Mouse (Mus musculus) lung, embryonic 15.5 days (tissue): ENCODE results near the gene Fbxw9. TPM values are rescaled to one million over a fixed set of nuclear protein-coding genes. Genes with fewer than 3 reads are reported as not detected.

ENCODE experiments used
- ATAC-seq: fragments of 200-750 bp; cut with Nextera tagmentation; 2 replicates; pipeline ENCODE4 v1.8.0; 2017; ENCODE audit warnings: moderate number of reproducible peaks, borderline replicate concordance; ENCODE audit not compliant: low FRiP score, low TSS enrichment; ENCODE audit errors: extremely low read depth
- H3K27ac ChIP-seq: fragments of 300-500 bp; sonication (generic); 2 replicates; pipeline ENCODE4 v1.5.1; 2015; ENCODE audit warnings: moderate library complexity, mild to moderate bottlenecking, inconsistent platforms
- H3K27me3 ChIP-seq: fragments of 300-500 bp; sonication (generic); 2 replicates; pipeline ENCODE4 v1.6.1; 2015; ENCODE audit warnings: inconsistent platforms
- H3K36me3 ChIP-seq: fragments of 300-500 bp; sonication (generic); 2 replicates; pipeline ENCODE4 v1.6.1; 2015; ENCODE audit warnings: inconsistent platforms
- H3K4me1 ChIP-seq: fragments of 300-500 bp; sonication (generic); 2 replicates; pipeline ENCODE4 v1.6.1; 2015; ENCODE audit warnings: inconsistent platforms
- H3K4me2 ChIP-seq: fragments of 300-500 bp; sonication (generic); 2 replicates; pipeline ENCODE4 v1.6.1; 2015; ENCODE audit warnings: inconsistent platforms, mild to moderate bottlenecking, moderate library complexity
- H3K4me3 ChIP-seq: fragments of 300-500 bp; sonication (generic); 2 replicates; pipeline ENCODE4 v1.5.1; 2015; ENCODE audit warnings: mild to moderate bottlenecking, inconsistent platforms
- H3K9ac ChIP-seq: fragments of 300-500 bp; sonication (generic); 2 replicates; pipeline ENCODE4 v1.6.1; 2015; ENCODE audit warnings: inconsistent platforms
- H3K9me3 ChIP-seq: fragments of 300-500 bp; sonication (generic); 2 replicates; pipeline ENCODE4 v1.6.1; 2016; ENCODE audit warnings: inconsistent platforms
- WGBS: fragments of 180-500 bp; shearing (Covaris S2); methylation state at CpG from one replicate; pipeline ENCODE4 v1.1.7; 2015; 5-methylcytosine and 5-hydroxymethylcytosine counted together
- polyA plus RNA-seq: library from polyadenylated mRNA; unstranded; fragments of >200 nt; fragmentation: Nextera tagmentation; extraction: Ambion mirVana; gene quantifications from 2 replicates; pipeline ENCODE4 v1.2.1, GENCODE M21; 2015

Gene Fbxw9
- polyA plus RNA-seq, 1 experiment from 2014 or later, result 28.4 TPM

- Histone ChIP-seq H3K4me3 (peak overlapping the region; percentile 92), H3K27me3 (no peaks in the 10 kb centered on the region), H3K9ac (peak overlapping the region; percentile 99), H3K27ac (peak overlapping the region; percentile 91), H3K9me3 (no peaks in the 10 kb centered on the region), H3K4me2 (peak overlapping the region; percentile 90), H3K4me1 (peaks cover 37% of the 10 kb centered on the region), H3K36me3 (peaks cover 46% of the 10 kb centered on the region)
- no peak for ATAC-seq
- WGBS, result under 1% methylated on average over 13 of the region's 13 CpGs
These were observed 32.4 kb upstream of the Fbxw9 start for GRCm38 (mm10) chr8:85027516-85027855.

GRCm38 (mm10) chr8:85027922-85028321 is 31.9 kb upstream of the Fbxw9 start:
- ATAC-seq, result no peak

DNA sequence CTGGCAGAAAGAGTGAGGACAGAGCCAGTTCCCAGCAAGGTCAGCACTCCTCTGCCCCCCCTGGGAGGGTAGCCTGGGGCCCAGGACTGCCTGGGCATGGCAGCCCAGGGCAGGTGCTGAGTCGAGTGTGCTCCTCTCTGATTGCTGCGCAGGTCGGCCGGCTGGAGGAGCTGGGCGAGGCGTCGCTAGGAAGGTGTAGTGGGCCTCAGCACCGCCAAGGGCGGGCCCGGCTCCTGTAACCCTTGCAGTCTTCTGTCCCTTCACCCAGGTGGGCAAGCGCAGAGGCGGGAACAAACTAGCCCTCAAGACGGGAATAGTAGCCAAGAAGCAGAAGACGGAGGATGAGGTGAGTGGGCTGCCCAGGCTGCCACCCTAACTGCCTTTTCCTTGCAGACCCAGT is 30.6 kb upstream of the Fbxw9 start:
- WGBS, result 77% methylated on average over 14 of the region's 14 CpGs
- Histone ChIP-seq H3K9ac (peak overlapping the region; percentile 99; the same call in 1 of the 2 replicates), H3K9me3 (no peaks in the 10 kb centered on the region), H3K27ac (no peak overlapping the region), H3K36me3 (peaks cover 42% of the 10 kb centered on the region), H3K4me3 (0 out of 2 replicates have a peak overlapping the region, but pooled peaks have one; percentile 92), H3K4me2 (peak overlapping the region; percentile 90; the same call in 1 of the 2 replicates), H3K27me3 (no peaks in the 10 kb centered on the region), H3K4me1 (peaks cover 35% of the 10 kb centered on the region)
- no peak for ATAC-seq

More at GRCm38 (mm10) chr8:85027922-85028321, 31.9 kb upstream of the Fbxw9 start:
- Histone ChIP-seq H3K36me3 (peaks cover 46% of the 10 kb centered on the region), H3K9ac (peak overlapping the region; percentile 99), H3K27me3 (no peaks in the 10 kb centered on the region), H3K9me3 (no peaks in the 10 kb centered on the region), H3K4me3 (peak overlapping the region; percentile 92), H3K27ac (no peak overlapping the region), H3K4me1 (peaks cover 37% of the 10 kb centered on the region), H3K4me2 (peak overlapping the region; percentile 90)
- 8% methylated on average over 2 of the region's 2 CpGs for WGBS

DNA sequence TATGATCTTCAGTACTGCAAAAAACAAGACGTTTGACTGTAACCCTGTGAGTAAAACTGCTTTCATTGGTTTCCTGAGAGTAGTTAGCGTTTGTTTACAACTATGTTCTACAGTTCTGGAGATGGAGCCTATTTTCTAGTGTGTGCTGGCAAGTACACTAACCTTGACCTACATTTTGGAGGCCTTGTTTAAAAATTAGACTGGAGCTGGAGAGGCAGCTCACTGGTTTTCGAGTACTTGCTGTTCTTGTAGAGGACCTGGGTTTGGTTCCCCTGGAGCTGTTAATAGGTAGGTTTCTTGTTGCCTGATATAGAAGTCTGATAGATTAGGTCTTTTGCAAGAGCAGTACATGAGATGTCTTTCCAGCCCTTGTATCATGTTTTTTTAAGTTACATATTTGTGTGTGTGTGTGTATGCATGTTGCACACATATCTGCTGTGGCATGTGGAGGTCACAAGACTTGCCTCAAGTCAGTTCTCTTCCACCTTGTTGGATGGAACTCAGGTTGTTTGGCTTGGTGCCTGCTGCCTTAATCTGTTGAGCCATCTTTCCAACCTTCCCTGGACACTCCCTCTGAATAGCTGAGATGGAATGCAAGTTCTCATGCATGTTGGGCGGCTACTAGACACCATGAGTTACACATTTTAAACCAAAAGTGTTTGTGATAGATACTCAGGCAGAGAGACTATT is 27.1 kb upstream of the Fbxw9 start:
- H3K27me3 ChIP-seq, result no peaks in the 10 kb centered on the region
- no peak overlapping the region for H3K4me2 ChIP-seq
- 79% methylated on average over 4 of the region's 4 CpGs for WGBS
- peaks cover 42% of the 10 kb centered on the region for H3K36me3 ChIP-seq
- H3K27ac ChIP-seq, result no peak overlapping the region
- H3K9me3 ChIP-seq, result no peaks in the 10 kb centered on the region
- no peak for ATAC-seq
- H3K9ac ChIP-seq, result no peak overlapping the region
- H3K4me3 ChIP-seq, result no peak overlapping the region
- H3K4me1 ChIP-seq, result peaks cover 35% of the 10 kb centered on the region

DNA sequence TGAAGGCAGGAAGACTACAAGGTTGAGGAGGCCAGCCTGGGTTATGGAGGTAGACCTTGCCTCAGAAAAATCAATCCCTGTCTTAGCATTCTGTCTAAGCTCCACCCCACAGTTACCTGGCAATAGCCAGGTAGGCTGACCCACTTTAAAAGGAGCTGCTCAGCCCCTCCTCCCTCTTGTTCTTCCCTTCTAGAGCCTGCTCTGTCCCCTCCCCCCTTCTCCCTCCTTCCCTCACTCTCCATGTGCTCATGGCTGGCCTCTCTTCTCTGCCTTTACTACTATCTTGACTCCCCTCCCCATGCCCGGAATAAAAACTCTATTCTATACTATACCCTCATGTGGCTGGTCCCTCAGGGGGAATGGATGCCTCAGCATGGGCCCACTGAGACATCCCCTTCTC is 26.0 kb upstream of the Fbxw9 start:
- no peak overlapping the region for H3K9ac ChIP-seq
- H3K27ac ChIP-seq, result peak overlapping the region; percentile 31; the same call in 1 of the 2 replicates
- H3K4me1 ChIP-seq, result peaks cover 32% of the 10 kb centered on the region
- peak overlapping the region; percentile 85; the same call in 1 of the 2 replicates for H3K4me2 ChIP-seq
- H3K27me3 ChIP-seq, result no peaks in the 10 kb centered on the region
- no peak for ATAC-seq
- WGBS, result 58% methylated on average over 1 of the region's 1 CpGs
- H3K36me3 ChIP-seq, result peaks cover 42% of the 10 kb centered on the region
- no peaks in the 10 kb centered on the region for H3K9me3 ChIP-seq
- no peak overlapping the region for H3K4me3 ChIP-seq

- peak overlapping the region; percentile 90 for H3K4me3 ChIP-seq
- H3K4me1 ChIP-seq, result peaks cover 34% of the 10 kb centered on the region
- H3K36me3 ChIP-seq, result peaks cover 38% of the 10 kb centered on the region
- no peaks in the 10 kb centered on the region for H3K27me3 ChIP-seq
- H3K9me3 ChIP-seq, result no peaks in the 10 kb centered on the region
- H3K9ac ChIP-seq, result peak overlapping the region; percentile 81; the same call in 1 of the 2 replicates
- no peak for ATAC-seq
- peak overlapping the region; percentile 85 for H3K4me2 ChIP-seq
- under 1% methylated on average over 13 of the region's 13 CpGs for WGBS
- H3K27ac ChIP-seq, result peak overlapping the region; percentile 71; the same call in 1 of the 2 replicates
These were observed 25.1 kb upstream of the Fbxw9 start for GRCm38 (mm10) chr8:85034764-85035163.

DNA sequence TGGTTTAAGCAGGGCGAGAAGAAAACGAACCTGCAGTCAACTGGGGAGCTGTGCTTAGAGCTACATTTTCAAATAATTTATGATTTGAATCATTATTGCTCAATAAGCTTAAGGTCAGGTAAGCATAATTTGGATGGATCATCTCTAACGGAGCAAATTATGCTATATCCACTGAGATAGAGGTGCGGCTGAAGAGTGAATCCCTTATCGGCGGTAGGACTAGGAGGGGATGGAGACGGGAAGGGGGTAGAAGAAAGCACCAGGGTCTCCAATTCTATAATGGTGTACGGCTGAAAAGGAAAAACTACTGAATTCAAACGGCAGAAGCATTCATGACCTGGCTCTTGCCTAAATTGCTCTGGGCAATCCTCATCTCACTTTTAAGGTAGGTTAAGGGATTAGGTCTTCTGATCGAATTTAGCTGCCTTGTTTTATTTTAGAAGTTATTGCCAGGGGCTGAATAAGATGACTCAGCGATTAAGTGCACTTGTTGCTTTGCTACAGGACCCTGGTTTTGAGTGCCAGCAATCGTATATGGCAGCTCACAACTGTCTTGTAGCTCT is 24.6 kb upstream of the Fbxw9 start:
- no peaks in the 10 kb centered on the region for H3K9me3 ChIP-seq

DNA sequence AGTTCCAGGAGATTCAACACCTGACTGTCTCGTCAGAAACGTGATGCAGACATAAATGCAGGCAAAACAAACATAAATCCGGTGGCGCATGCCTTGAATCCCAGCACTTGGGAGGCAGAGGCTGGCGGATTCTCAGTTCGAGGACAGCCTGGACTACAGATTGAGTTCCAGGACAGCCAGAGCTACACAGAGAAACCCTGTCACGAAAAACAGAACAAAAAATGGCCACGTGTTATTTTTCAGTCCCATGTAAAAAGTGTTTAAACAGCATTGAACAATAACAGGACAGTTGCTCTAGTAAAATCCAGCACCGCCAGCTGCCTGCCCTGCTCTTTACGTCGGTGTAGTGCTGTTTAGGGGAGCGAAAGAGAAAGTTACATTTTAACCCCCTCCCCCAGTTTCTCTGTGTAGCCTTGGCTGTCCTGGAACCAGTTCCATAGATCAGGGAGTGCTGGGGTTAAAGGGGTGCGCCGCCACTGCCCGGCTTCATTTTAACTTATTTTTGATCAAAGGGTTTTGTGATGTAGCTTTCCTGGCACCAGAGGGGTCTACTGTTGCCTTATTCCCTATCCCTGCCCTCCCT is 24.0 kb upstream of the Fbxw9 start:
- peak overlapping the region; percentile 85 for H3K4me2 ChIP-seq
- peaks cover 37% of the 10 kb centered on the region for H3K36me3 ChIP-seq
- H3K27me3 ChIP-seq, result no peaks in the 10 kb centered on the region
- ATAC-seq, result 0 out of 2 replicates have a peak, but pooled peaks have one; percentile 0
- H3K9ac ChIP-seq, result peak overlapping the region; percentile 81
- H3K27ac ChIP-seq, result peak overlapping the region; percentile 100
- H3K4me1 ChIP-seq, result peaks cover 34% of the 10 kb centered on the region
- WGBS, result under 1% methylated on average over 15 of the region's 15 CpGs
- no peaks in the 10 kb centered on the region for H3K9me3 ChIP-seq
- H3K4me3 ChIP-seq, result peak overlapping the region; percentile 90

More for the DNA sequence above, 24.6 kb upstream of the Fbxw9 start:
- Histone ChIP-seq H3K27ac (peak overlapping the region; percentile 100), H3K36me3 (peaks cover 37% of the 10 kb centered on the region), H3K9ac (peak overlapping the region; percentile 81), H3K4me2 (peak overlapping the region; percentile 85), H3K27me3 (no peaks in the 10 kb centered on the region), H3K4me1 (peaks cover 34% of the 10 kb centered on the region), H3K4me3 (peak overlapping the region; percentile 90)
- ATAC-seq, result no peak
- WGBS, result 5% methylated on average over 12 of the region's 12 CpGs

- WGBS, result under 1% methylated on average over 9 of the region's 9 CpGs
- peak overlapping the region; percentile 90 for H3K4me3 ChIP-seq
These were observed 23.5 kb upstream of the Fbxw9 start for GRCm38 (mm10) chr8:85036381-85036717.

DNA sequence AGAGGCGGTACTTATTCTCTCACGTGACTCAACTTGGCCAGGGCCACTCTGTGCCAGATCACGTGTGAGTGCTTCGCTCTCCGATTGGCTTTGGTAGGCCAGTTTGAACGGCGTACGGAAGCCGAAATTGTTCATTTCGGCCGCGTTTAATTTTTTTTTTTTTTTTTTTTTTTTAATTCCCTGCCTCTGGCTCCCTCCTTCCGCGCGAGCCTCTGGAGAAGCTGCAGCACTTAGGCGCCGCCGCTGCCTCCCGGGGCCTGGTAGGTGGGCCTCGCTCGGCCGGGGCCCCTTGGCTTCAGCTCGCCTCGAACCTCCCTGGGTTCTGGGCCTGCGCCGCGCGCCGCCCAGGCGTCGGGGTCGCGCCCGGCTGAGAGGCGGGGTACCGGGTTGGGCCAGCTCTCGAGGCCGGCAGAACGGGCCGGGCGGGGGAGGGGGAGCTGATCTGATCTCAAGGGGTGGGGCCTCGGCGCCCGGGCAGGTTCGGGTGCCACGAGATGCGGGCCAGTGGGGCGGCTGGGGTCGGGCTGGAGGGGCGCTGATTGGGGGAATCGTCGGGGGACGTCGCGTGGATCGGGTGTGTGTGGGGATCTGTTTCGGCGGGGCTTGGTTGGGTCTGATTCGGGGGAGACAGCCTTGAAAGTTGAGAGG is 23.0 kb upstream of the Fbxw9 start, which contains the start of gene Tnpo2:
Gene Tnpo2 (plus strand): TSS at position 198 of the 648 bp plus-strand sequence.
- H3K4me2 ChIP-seq, result peak within 1 kb of the TSS; percentile 86
- H3K27me3 ChIP-seq, result no peaks in the 10 kb centered on the region
- H3K36me3 ChIP-seq, result peaks cover 38% of the 10 kb centered on the region
- ATAC-seq, result peak; percentile 91
- H3K4me3 ChIP-seq, result peak within 1 kb of the TSS; percentile 90
- peaks cover 34% of the 10 kb centered on the region for H3K4me1 ChIP-seq
- no peaks in the 10 kb centered on the region for H3K9me3 ChIP-seq
- H3K9ac ChIP-seq, result peak within 1 kb of the TSS; percentile 93
- peak within 1 kb of the TSS; percentile 100 for H3K27ac ChIP-seq
- WGBS, result 1% methylated on average over 59 of the region's 59 CpGs

More at GRCm38 (mm10) chr8:85036381-85036717, 23.5 kb upstream of the Fbxw9 start:
- Histone ChIP-seq H3K36me3 (peaks cover 38% of the 10 kb centered on the region), H3K27ac (peak overlapping the region; percentile 100), H3K9me3 (no peaks in the 10 kb centered on the region), H3K9ac (peak overlapping the region; percentile 81), H3K27me3 (no peaks in the 10 kb centered on the region), H3K4me2 (peak overlapping the region; percentile 85), H3K4me1 (peaks cover 34% of the 10 kb centered on the region)
- ATAC-seq, result peak; percentile 32; the same call in 1 of the 2 replicates

DNA sequence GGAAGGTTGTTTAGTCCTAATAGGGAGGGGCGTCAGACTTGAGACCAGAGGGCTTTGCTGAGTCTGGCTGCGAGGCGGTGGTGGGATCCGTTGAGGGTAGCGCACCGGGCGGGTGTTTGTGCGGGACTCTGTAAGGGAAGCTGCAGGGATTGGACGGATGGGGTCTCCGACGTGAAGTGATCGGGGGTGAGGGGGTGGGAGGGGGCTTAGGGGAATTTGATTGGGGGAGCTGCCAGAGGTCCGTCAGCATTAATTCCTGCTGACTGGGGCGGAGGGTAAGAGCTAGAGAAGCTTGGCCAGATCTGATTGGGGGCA is 22.5 kb upstream of the Fbxw9 start:
- Histone ChIP-seq H3K9me3 (no peaks in the 10 kb centered on the region), H3K4me3 (peak overlapping the region; percentile 90), H3K9ac (peak overlapping the region; percentile 93), H3K4me1 (peaks cover 34% of the 10 kb centered on the region), H3K36me3 (peaks cover 38% of the 10 kb centered on the region), H3K27me3 (no peaks in the 10 kb centered on the region), H3K4me2 (peak overlapping the region; percentile 86), H3K27ac (peak overlapping the region; percentile 100)
- peak; percentile 44; the same call in 1 of the 2 replicates for ATAC-seq
- WGBS, result under 1% methylated on average over 14 of the region's 14 CpGs
